Mouse (Mus musculus) lung, postnatal 10 days (tissue): Measurements from ENCODE around the gene Adcy5.
A peak's percentile ranks its signal among the peaks of the same experiment; 100 is the strongest.

ENCODE experiments used
- DNase-seq: peaks from one replicate; pipeline ENCODE4 v3.0.0; 2021

Gene Adcy5

DNA sequence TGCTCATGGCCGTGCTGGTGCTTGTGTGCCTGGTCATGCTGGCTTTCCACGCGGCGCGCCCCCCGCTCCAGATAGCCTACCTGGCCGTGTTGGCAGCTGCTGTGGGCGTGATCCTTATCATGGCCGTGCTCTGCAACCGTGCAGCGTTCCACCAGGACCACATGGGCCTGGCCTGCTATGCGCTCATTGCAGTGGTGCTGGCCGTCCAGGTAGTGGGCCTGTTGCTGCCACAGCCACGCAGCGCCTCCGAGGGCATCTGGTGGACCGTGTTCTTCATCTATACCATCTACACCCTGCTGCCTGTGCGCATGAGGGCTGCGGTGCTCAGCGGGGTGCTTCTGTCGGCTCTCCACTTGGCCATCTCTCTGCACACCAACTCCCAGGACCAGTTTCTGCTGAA is 2.2 kb downstream of the Adcy5 start:
- DNase-seq: no peak

DNA sequence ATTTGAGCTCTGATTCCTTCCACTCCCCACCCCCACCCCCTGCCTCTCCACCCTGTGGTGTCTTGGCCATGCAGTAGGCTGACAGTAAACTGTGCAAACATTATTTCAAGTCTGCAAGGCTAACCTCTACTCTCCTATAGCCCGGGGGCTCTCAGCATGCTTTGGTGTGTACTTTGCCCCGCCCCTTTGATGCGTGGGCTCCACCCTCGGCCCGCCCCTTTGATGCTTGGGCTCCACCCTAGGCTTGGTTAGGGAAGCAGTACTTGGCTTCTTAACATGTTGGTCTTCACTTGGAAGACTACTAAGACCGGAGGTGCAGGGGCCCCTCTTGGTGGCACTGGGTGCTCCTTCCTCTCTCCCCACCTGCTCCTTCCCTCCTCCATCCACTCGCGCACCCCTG is 4.9 kb downstream of the Adcy5 start:
- DNase-seq: peak; percentile 27

DNA sequence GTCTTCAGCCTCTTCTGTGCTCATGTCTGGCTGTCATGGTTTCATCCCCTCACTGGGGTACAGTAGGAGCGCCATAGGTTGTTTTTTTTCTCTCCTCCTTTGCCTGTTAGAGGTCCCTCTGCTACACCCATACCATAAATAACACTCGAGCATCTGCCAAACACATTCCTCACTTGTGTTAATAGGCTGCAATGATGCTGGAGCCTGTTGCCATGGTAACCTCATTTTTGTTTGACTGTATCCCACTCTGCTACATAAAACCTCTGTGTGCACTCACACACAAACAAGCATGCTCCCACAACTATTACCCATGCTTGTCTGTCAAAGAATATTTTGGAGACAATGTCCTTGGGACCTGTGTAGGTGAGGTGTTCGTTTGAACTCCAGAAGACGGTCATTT is 5.3 kb downstream of the Adcy5 start:
- DNase-seq: no peak

DNA sequence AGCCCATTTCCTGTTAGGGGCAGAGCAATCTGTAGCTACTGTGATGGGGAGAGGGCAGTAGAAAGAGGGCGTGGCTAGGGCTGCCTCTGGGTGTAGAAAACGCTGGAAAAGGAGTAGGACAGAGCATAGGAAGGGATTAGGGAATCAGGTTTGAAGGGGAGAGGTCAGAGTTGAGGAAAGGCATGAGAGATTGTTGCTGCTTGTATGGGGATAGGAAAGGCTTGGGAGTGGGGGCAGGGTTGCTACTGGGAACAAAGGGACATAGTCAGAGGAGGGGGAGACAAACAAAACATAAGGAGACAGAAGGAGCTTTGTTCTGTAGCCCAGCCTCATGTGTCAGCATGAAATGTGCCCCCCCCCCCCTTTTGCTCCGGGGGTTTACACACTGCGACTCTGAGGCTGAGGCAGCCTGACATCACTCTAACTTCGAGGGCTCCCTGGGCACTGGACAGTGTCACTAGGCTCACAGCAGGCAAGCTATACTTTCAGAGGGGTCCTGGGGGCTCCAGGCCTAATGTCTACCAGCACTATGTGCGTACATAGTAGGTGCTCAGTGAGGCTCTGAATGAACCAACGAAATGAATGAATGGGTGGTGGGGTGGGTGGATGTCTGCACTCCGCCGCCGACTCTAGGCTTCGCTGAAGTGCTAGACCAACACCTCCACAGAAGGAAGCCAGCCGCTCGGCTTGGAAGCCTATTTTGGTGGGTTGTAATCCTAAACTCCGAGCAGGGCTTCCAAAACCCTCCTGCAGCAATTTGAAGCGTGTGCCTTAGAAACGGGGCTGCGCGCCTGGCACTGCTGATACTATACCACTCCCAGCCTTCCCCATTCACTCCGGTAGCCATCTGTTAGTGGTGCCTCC is 9.9 kb downstream of the Adcy5 start:
- DNase-seq: peak; percentile 29

DNA sequence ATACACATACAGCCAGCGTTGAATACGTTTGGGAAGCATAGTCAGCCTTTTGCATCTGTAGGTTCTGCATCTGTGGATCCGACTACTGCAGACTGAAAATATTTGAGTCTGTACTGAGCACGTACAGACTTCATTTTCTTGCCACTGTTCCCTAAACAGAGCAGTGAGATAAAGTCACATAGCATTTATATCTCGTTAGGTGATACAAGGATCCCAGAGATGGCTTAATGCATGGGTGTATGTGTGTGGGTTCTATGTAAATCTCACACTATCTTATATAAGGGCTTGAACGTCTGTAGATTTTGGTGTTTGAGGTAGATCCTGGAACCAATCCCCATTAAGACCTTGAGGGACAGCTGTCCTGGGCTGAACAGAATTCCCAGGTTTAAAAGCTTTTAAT is 10.7 kb downstream of the Adcy5 start:
- DNase-seq: no peak

DNA sequence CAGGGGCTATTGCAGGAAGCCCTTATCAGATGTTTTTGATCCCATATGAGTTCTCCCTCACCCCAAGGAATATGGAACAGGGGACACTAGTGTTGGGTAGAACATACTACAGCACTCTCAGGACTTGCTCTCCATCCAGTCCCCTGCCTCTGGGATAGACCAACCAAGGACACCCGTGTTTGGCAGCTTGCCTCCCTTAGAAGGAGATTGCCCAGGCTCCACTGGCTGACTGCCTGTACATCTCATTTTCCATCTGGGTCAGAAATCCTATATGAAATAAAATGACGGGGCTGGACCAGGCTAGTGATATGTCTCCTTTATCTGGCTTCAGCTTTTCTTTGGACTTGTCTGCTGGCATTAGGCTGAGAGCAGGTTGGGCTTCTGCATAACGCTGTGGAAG is 11.1 kb downstream of the Adcy5 start:
- DNase-seq: no peak

DNA sequence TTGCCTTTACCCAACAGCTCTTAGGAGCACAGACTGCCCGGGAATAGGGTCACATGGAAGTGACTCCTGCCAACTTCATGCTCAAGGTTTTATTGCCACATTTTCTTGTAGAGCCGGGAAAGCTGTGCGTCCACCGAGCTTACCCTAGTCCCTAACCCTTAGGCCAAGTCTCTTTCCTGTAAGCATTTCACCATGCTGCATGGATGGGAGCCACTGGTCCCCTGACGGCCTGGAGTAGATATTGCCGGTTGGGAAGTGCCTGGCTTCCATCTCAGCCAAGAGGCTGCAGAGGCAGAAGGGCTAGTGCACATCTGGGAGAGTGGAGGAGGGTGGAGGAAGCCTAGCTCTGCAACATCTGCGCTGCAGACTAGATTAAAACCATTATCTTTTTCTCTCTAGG is 14.8 kb downstream of the Adcy5 start:
- no peak for DNase-seq

DNA sequence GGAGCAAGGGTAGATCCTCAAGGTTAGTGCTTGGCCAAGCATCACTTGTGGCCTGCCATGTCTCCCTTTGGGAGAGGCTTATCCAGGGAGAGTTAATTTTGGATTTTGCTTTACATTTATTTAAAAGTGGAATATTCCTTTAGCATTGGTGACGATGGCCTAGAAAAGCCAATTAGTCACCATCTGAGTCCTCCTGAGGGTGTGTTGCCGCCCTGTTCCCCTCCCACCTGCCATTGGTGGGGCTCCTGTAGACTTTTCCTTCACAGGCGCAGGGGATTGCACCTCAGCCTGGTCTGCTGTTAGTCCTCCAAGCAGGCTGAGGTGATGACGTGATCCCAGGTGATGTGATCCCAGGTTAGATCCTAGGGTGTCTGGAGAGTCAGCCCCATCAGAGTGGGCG is 17.5 kb downstream of the Adcy5 start:
- no peak for DNase-seq

DNA sequence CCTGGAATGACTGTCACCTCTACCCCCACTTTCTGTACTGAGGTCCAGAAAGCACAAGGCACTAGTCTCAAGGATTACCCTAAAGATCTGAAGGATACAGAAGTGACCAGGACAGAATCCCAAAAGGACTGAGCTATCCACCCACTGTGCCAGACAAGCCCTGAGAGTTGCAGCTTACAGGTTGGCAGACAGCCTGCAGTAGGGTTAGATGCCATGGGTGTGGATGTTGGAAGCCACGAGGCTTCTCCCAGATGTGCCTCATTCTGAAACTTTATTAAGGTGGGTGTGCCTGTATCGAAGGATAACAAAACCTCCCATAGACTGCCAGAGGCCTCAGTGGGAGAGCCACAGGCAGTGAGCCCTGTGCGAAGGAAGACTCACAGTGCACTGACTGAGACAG is 23.8 kb downstream of the Adcy5 start:
- DNase-seq: no peak

DNA sequence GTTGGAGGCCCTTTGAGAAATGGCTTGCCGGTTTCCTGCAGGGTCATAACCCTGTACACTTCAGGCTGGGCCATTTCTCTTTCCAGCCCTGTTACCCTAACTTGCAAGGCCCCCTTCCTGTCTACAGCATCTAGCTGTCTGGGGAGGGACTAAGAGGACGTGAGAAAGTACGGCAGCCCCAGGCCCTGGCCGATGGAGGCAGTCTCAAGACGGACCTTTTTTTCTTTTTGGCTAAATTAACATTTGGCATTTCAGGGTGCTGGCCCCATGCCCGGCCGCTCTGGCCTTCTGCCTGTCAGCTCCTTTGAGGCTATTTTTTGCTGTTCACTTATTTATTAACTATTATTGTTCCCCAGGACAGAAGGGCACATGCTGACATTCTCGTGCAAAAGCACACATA is 24.4 kb downstream of the Adcy5 start:
- DNase-seq: peak; percentile 84

DNA sequence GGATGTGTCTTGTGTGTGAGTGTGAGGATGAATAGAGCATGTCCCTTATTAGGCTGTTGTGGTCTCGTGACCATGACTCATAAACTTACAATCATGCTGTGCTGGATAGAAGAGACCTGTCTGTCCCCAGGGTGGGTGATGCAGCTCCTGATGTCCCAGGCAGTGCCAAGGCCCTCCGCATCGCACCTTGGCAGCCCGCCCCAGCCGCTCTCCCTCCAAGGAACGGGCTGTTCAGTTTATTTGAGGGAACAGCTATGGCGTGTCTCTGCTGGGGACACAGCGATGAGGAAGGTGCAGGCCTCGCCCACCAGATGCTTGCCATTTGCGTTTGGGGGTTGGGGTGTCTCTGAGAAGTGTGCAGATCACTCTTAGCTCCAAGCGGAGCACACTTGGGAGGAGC is 28.5 kb downstream of the Adcy5 start:
- peak; percentile 59 for DNase-seq

DNA sequence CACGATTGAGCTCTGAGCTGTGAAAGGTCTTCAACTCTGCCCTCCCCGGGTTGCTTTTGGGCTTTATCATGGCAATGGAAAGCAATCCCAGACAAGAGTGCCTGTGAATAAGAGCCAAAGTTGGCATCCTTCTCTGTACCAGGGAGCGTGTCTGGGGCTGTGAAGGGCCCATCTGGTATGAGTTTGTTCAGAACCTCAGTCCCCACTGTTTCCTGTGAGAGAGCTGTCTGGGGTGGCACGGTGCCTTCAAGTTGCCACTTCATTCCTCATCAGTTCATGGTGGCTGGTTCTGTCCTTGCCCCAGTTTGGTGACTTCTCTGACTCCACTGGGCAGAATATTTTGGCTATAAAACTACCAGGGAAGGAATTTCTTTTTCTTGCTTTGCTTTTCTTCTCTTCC is 33.4 kb downstream of the Adcy5 start:
- no peak for DNase-seq

DNA sequence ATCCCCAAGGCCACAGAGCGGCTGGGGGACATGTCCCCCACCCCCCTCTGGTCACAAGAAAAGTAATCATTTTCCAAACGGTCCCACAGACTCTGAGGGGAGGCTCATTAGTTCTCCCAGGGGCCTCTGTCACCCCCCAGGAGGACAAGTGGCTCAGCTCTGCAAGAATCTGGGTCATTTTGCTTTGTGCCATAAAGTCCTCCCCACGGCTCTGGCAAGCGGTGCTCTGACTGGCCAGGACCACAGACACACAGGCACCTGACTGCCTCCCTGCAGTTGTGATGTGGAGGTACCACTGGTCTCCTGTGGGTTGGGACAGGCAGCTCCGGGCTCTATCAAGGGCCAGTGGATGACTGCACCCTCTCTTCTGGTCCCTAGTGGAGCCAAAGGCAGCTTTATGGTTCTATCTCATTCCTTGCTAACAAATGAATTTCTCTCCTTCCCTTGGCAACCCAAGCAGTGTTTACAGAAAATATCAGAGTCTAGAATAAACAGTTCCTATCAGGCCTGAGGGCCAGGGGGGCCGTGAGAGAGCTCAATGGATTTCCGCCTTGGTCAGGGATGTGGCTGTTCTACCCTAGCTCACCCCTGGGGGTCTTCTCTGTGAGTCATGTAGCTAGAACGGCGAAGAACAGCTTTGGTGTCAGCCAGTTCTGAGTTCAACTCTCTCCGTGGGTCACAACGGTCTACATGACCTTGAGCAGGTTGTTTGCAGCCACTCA is 34.9 kb downstream of the Adcy5 start:
- peak; percentile 64 for DNase-seq

DNA sequence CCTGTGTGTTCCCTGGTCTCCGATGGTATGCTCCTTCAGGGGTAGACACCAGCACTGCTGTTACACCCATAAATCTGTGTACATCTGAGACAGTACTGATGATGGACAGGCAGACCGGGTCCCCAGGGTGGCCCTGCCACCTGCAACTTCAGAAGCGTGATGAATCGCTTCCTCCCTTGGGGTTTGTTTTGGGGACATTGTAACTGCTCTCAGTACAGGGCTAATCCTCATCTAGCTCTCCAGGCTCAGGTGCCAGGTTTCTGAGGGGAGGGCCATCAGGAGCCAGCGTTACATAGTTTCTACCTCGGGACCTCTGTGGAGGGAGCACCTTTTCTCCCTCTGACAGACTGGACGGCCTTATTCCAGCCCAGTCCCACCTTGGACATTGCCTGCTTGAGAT is 36.1 kb downstream of the Adcy5 start:
- no peak for DNase-seq

DNA sequence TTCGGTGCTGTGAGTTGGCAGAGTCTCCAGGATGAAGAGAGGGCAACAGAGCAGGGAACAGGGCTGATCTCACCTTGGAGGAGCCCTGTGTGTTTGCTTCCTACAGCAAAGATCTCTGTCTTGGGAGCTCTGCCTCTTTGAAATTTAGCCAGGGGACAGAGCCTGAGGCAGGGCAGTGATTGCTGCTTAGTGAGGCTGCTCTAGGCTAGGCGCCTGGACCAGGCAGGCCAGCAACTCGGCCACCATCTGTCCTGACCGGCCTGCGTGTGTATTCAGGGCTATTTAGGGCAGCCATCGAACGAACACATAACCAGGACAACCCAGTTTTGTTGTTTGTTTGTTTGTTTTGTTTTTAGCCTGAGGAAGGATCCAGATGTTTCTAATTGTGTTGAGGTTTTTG is 36.6 kb downstream of the Adcy5 start:
- DNase-seq: no peak

DNA sequence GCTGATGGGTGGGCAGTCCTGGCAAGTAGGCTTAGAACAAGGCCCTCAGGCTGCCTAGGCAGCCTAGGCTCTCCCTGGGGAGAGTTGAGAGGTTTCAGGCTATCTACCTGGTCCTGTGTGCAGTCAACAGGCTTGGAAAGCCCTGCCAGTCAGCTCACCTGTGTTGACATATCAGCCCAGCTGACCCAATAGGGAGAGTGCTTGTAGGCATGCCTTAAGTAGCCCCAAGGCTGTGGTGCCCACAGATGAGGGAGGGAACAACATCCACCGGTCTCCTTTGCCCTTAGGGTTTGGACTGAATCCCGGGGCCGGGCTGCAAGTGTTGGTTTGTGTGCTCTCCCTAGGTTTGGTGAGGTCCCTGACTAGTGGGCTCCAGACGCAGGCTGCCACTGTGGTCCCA is 37.8 kb downstream of the Adcy5 start:
- peak; percentile 32 for DNase-seq

DNA sequence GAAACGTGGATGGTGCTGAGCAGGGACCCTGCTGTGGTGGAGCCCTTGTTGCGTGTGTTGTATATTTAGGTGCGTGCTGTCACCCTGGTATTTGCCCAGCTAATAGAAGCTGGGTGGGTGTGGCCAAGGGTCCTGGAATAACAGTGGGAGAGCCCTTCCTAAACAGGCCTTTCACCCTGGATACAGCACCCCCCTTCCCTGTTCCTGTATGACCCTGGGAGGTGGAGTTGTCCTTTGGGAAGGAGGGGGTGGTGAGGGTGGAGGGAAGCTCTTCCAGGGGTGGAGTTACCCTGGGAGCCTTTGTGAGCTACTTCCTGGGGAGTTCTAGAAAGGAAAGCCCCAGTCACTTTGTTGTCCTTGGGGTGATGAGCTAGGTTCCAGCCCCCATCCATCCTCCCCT is 38.7 kb downstream of the Adcy5 start:
- DNase-seq: peak; percentile 33

DNA sequence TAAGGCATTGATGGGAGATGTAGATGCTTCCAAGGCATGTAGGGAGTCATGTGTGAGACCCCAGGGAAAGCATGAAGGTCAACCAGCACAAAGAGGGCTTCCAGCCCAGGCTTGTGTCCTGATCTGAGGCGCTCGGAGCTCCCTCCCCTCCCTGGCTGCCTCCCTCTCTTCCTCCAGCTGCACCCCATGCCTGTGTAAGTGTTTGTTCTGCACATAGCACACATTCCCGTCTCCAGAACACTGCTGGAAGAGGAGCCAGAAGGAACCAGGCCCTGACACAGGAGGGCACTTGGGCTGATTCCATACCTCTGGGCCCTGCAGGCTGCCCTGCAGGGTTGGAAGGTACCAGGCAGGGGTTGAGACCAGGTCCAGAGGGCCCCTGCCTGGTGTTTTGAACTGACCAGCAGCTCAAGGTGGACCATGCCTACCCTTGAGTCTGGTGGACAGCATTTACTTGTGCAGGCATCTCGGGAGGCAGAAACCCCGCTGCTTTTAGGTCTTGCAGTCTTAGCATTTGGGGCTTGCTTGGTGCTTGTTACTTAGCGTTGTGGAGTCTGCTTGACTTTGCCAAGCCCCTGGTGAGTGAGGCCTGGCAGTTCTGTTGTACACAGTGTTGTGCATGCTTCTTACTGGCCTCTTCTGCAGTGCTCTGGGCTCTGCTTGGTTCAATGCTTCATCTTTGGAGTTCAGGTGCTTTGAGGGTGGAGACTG is 45.2 kb downstream of the Adcy5 start:
- peak; percentile 71 for DNase-seq

DNA sequence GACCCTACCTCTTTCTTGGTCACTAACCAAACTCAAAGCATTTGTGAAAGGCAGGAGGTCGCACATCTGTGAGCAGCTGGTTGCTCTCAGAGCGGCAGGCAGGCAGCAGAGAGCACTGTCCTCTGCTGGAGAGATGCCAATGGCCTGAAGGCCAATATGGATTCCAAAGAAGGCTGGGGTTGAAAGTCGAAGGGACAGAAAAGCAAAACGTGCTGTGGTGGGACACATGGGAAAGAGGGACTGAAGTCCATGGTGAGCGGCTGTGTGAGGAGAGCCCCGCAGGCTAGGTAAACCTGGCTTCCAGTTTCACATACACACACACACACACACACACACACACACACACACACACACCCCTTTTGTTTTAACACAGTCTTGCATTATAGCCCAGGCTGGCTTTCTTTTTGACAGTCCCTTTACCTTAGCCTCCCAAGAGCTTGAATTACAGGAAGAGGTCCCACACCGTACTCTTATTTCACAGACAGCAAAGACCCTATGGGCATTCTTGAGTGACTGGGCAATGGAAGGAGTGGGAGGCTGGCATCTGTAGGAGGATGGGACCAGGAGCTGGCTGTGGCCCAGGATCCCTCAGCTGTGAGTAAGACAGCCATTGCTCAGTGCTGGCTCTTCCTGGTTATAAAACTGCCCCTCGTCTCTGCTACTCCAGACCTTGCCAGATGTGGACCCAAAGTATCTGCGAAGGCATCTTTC is 45.9 kb downstream of the Adcy5 start:
- peak; percentile 63 for DNase-seq

DNA sequence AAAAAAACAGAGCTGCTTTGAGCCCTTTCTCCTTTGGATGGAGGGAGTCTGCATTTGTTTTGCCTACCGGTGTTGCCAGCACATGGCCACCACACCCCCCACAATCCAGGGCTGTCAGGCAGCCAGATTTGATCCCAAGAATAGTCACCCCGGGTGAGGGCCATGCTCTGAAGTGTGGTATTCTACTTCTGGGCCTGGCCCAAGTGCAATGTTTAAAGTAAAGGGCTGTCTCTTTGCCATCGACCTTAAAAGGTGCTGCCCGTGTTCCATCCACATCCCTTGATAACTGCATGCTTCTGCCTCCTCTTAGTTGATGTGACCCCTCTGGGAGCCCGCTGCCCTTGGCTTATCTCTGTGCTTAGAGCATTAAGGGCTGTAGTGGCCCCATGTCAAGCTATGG is 46.6 kb downstream of the Adcy5 start:
- DNase-seq: no peak

DNA sequence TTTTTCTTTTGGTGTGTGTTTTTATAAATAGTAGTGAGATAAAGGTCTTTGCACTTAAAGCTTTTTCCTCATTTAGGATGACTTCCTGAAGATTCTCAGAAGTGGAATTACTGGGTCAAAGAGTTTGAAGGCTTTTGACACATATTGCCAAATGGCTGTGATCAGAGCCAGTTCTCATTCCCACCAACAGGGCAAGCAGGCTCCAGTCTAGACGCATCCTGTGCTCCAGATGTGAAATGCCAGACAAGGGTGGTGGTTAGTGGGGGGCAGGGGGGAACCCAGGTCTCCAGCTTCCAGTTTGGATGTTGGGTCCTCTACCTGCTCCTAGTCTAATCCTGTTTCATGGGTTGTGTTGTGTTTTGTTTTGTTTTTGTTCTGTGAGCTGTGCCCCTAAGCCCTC is 48.8 kb downstream of the Adcy5 start:
- DNase-seq: no peak

DNA sequence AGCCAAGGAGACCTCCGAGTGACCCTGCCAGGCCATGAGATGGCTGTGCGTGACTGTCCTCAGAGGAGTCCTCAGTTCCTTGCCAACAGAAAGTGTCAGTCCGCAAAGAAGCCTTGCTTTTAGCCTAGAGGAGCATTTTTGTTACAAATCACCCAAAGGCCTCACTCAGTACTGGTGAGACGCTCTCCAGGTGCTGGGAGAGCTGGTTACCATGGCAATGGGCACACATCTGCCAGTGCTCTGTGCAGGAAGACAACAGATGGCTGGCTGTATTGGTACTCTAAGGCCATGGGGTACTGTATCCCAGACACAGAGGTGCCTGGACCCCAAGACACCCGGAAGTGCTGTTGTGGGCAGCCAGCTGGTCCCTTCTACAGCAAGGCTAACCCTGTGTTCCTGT is 51.0 kb downstream of the Adcy5 start:
- no peak for DNase-seq

DNA sequence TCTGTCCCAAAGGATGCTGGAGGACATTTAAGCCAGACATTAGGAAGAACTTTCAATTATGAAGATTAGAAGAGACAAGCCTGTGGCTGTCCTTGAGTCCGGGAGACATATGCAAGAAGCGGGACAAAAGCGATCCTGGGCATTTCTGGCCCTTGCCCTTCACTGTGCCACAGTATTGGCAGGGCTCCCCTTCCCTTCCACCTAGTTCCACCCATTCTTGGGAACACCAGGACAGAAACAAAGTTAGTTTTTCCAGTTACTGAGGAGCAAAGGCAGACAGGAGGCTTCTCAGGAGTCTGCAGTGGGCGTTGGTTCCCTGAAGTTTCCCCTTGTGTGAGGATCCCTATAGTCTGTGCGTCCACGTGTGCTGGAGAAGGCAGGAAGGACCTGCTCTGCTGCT is 51.7 kb downstream of the Adcy5 start:
- DNase-seq: no peak
